Mouse (Mus musculus) MEL-GATA-1-ER (cell line): ENCODE data around the gene Pde4dip.

Source experiments
- DNase-seq: peaks from one replicate; pipeline ENCODE4 v3.0.0-alpha.2; 2012; ENCODE audit warnings: low read depth; ENCODE audit errors: extremely low read depth

Gene Pde4dip

GRCm38 (mm10) chr3:97691443-97692017 is 197.0 kb downstream of the Pde4dip start:
- no peak for DNase-seq

DNA sequence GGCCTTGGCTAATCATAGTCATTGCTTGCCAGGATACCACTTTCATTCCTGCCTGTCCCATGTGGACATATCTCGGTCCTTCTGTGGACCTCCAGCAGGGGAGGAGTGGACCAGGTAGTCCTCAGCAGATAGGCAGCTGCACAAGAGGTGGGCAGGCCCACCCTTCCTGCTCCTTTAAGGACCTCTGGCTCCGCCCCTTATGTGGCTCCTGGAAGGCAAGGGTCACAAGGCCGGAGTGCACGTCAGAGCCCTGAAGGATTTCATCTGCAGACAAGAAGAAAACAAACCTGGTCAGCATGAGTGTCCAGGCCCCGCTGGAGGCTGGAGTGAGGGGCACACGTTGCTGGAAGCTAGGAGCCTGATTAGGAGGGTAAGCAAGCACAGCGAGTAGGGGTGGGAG is 197.9 kb downstream of the Pde4dip start:
- DNase-seq = no peak

- peak; percentile 55 for DNase-seq
Observed at GRCm38 (mm10) chr3:97689289-97689688, 199.2 kb downstream of the Pde4dip start.

- no peak for DNase-seq
Observed at GRCm38 (mm10) chr3:97686372-97687117, 202.0 kb downstream of the Pde4dip start.

- DNase-seq = no peak
Observed at GRCm38 (mm10) chr3:97683560-97684195, 204.8 kb downstream of the Pde4dip start.

DNA sequence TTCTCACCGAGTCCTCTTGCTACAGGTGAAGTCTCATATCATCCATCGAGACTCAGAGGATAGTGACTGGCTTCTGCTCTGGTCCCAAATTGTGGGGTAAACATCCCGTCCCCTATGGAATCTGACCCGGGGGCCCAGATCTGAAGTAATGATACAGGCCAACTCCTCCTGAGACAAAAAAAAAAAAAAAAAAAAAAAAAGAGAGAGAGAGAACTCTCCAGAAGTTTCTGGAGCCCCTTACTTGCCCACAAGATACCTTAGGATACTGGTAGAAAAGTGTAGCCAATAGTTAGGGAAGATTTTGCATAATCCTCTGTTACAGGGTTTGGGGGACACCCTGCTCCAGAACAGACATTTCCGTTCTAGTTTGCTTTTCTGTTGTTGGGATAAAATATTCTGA is 205.9 kb downstream of the Pde4dip start:
- DNase-seq = no peak

DNA sequence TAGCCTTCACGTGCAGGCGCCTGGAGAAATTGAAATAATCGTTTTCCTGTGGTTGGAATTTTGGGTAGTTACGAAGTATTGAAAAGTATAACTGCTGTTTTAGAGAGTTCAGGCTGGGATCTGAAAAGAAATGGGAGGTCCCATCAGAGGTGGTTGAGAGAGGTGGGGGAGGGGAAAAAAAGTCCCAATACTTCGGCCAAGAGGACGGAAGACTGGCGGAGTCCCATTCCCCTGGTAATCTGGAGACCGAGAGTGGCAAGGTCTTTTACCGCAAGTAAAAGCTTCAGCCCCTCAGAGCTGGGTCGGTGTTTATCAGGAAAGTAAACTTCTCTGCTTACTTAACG is 206.4 kb downstream of the Pde4dip start:
- DNase-seq = no peak

GRCm38 (mm10) chr3:97681321-97682158 is 207.0 kb downstream of the Pde4dip start:
- peak; percentile 97 for DNase-seq

DNA sequence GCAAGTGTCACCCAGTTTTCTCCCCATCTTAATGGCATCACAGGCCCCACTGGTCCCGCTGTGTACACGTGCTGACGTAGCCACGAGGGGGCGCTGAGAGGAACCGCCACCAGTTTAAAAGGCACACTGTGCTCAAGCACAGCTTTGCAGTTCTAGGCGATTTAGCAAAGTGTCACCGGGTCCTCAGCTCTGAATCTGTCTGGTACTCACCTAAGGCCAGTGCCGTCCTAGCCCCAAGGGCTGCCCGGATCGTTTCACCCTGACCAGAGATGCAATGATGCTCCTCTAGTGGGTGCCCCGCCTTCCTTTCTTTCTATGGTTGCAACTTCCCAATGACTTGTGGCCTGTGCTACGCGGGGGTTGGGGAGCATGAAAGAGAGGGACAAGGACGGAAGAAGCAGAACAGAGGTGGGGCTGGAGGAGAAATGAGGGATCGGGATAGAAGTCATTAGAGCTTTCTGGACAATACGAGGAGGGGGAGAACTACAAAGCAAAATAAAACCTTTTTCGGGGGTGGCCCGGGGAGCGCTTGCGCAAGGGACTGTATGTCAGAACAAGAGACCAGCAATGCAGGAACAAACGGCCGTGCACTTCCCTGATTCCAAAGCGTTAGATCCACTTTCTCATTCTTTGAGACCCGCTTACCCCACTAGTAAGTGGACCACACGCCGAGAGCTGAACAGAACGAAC is 207.7 kb downstream of the Pde4dip start:
- peak; percentile 96 for DNase-seq

DNA sequence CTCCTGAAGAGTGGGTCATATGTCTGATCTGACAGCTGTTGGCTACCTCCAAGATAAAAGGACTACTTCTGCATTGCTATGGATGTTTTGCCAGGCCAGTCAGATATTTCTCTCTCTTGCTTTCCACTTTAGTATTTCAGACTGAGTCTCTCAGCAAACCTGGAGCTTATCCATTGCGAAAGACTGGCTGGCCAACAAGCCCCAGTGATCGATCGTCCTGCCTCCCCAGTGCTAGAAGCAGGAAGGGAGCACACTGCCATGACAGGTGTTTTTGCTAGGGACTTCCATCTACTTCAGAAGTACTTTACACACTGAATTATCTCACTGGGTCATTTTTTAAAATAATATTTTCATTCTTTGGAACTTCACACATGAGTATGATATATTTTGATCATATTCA is 210.1 kb downstream of the Pde4dip start:
- DNase-seq = no peak

DNA sequence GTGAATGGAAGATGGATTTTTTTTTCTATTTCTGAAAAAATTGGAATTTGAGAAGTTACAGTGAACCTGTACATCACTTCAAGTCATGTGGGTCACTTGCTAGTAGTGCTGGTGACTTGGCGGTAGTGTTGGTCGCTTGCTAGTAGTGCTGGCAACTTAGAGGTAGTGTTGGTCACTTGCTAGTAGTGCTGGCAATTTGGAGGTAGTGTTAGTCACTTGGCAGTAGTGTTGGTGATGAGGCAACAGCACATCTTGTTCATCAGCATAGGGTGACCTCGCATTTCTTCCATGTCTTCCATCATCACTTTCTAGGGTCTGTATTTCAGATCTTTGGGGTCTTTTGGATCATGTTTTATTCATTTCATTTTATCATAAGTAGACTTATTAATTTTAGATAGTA is 212.4 kb downstream of the Pde4dip start:
- no peak for DNase-seq

DNA sequence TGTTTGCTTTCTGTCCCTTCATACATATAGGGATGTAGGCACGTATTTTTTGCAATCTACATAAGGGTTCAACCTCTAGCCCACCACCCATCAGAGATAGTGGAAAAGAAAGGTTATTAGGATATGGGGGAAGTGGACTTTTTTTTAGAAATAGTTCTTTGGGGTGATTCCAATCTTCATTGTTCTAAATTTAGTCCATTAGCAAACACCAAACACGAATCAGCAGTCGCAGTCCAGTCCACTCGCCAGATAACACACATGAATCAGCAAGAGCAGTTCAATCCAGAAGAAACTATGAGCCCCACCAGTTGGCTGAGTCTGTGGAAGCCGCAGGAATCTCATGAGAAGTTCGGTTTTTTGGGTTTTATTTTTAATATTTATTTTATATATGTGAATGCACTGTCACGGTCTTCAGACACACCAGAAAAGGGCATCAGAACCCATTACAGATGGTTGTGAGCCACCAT is 213.8 kb downstream of the Pde4dip start, which contains the start of gene Gm17651:
Gene Gm17651, minus strand, starts transcription at position 51 of the 467 bp plus-strand sequence.
- DNase-seq = no peak

- DNase-seq = no peak
Observed at GRCm38 (mm10) chr3:97667093-97667675, 221.3 kb downstream of the Pde4dip start.

DNA sequence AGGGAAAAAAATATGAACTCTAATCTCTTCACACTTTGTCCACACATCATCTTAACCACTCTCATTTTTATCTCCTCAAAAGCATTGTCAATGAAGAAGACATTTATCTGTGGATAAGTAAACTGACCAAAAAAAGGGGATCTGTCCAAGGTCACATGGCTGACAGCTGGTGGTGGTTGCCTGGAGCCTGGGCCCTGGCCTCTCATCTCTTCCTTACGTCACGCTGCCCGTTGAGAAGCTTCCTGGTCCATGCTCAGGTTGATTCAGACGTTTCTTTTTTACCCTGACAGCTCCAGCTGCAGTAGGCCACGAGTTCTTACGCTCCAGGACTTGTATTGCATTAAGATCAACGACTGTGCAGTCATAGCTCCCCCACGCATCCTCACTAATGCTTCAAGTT is 222.4 kb downstream of the Pde4dip start:
- no peak for DNase-seq

GRCm38 (mm10) chr3:97665525-97665924 is 223.0 kb downstream of the Pde4dip start:
- DNase-seq = no peak

GRCm38 (mm10) chr3:97661206-97661605 is 227.3 kb downstream of the Pde4dip start:
- no peak for DNase-seq

DNA sequence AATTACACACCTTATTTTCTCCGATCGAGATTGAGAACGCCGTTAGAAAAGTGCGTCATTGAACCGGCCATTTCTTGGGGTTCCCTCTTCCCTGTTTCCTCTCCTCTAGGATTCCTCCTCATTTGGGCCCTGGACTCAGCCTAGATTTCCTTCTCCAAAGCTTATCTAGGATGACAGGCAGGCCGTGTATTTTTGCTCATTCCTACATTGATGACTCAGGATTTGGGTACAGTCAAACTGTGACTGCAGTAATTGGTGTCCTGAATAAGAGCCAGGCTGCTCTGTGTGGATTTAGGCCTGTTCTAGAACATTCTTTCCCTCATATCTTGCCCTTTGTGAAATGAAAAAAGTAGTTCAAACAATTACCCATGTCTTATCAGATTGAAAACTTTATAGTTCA is 228.8 kb downstream of the Pde4dip start:
- no peak for DNase-seq

GRCm38 (mm10) chr3:97658426-97659193 is 229.9 kb downstream of the Pde4dip start:
- DNase-seq = peak; percentile 73

GRCm38 (mm10) chr3:97657655-97658411 is 230.7 kb downstream of the Pde4dip start, which contains the start of gene Prkab2:
TSS of gene Prkab2 (plus strand) at chr3:97658193.
- DNase-seq = peak; percentile 99
